Mouse (Mus musculus): ENCODE results near the gene Trim12a.
"Not testable (repeated sequence)": the region's sequence is repeated elsewhere in the genome, so short reads cannot be mapped to it uniquely, and the experiment has no call there.

Gene Trim12a

GRCm38 (mm10) chr7:104315369-104316080, at the start of gene Trim12a:
Gene Trim12a (minus strand): TSS chr7:104315466.
- DNase-seq: not testable (repeated sequence)

DNA sequence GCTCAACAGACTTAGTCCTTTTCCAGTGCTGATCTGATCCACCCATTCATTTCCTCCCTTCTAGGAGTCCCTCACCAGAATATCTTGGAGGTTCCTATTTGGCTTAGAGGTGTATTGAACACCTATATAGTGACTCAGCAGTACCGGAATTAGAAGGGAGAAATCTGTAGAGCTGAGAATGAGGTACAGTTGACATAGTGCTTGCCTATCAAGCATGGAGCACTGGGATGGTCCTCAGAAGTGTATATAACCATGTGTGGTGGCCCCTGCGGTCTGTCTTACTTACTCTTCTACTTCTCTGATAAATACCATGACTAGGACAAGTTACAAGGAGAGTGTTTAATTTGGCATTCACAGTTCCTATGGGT, 38.3 kb upstream of the Trim12a start:
- peak in 1 of 2 experiments; percentile 1 for DNase-seq

DNA sequence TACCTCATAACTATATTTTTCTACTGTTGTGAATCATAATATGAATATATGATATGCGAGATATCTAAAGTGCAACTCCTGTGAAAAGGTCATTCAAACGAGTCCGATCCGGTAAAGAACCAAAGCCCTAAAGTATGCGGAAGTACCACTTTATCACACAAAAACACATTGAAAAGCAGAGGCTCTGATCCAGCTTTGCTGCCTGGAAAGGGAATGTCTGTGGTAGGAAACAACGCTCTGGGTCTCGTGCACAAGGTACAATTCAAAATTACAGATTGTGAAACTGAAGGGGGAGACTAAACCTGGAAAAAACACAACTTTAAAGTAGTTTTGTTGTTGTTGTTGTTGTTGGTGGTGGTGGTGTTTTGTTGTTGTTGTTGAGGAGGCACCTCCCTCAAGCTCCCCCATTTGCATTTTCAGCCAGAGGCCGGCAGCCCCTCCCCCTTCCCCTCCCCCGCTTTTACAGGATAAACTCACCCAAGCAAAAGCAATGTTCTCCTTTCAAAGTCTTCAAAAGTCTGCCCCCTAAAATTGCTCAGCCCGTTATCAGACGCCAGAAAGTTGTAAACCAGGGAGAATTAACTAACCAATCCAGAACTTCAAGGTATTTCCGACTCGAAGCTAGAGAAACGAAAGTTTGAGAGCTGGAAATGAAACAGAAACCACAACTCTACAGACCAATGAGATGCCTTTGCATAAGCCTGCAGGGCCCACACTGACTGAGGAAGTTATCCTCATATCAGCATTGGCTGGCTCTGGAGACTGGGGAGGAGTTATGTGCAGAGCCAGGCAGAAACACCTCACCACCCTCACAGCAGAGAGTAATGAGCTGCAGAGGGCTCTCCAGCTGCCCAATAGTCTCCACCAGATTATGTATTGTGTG, 37.7 kb upstream of the Trim12a start, which contains the start of gene Trim12c:
Gene Trim12c (minus strand): TSS at position 646 of the 883 bp plus-strand sequence.
- peak; percentile 74 to 85 for DNase-seq

- DNase-seq: not testable (repeated sequence)
Observed at GRCm38 (mm10) chr7:104348043-104348442, 32.8 kb upstream of the Trim12a start.

DNA sequence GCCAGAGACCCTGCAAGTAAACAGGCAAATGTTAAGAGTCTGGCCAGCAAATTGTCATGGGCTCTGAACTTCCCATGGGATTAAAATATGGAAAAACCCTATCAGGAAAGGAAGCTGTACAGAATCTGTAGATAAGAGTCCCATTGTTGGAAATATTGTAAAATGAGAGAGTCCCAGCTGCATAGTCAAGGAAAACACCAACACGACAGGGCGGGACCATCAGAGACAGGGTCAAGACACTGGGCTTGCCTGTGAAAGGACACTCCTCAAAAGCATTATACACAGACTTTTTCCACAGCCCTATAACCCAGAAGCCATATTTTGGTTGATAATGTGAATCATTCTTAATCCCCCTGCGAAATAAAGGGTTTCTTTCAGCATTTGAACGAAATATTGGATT, 25.5 kb upstream of the Trim12a start:
- not testable (repeated sequence) for DNase-seq

DNA sequence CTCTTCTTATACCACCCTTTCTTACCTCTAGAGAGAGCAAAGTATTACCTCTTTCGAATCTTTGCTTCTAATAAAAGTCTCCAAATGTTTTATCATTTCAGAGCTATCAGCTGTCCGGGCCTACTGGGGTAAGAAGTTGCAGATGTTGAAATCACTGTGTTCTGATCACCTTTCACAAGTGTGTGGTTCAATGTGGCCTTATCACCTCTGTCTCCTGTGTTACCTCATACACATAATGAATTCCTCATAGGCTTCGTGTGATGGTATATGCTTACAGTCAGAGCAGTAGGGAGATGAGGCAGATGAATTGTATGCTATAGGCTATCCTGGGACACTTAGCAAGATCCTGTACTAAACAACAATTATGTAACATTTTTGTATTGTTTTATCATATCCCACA, 20.3 kb upstream of the Trim12a start:
- DNase-seq: not testable (repeated sequence)

GRCm38 (mm10) chr7:104329171-104329570, 13.9 kb upstream of the Trim12a start, which contains the start of gene Trim34b:
Gene Trim34b (plus strand): TSS chr7:104329471.
- not testable (repeated sequence) for DNase-seq

GRCm38 (mm10) chr7:104322028-104322427, 6.8 kb upstream of the Trim12a start:
- no peak for DNase-seq

DNA sequence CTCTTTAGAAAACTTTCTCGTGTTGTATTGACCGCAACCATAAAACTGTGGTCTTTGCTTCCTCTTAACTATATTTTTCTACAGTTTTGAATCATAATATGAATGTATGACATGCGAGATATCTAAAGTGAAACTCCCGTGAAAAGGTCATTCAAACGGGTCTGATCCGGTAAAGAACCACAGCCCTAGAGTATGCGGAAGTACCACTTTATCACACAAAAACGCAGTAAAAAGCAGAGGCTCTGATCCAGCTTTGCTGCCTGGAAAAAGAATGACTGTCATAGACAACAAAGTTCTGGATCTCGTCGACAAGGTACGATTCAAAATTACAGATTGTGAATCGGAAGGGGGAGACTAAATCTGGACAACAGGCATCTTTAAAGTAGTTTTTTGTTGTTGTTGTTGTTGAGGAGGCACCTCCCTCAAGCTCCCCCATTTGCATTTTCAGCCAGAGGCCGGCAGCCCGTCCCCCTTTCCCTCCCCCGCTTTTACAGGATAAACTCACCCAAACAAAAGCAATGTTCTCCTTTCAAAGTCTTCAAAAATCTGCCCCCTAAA, 391 bp downstream of the Trim12a start:
- DNase-seq: peak; percentile 1 to 2

GRCm38 (mm10) chr7:104291638-104292400, 23.4 kb downstream of the Trim12a start:
- DNase-seq: no peak

DNA sequence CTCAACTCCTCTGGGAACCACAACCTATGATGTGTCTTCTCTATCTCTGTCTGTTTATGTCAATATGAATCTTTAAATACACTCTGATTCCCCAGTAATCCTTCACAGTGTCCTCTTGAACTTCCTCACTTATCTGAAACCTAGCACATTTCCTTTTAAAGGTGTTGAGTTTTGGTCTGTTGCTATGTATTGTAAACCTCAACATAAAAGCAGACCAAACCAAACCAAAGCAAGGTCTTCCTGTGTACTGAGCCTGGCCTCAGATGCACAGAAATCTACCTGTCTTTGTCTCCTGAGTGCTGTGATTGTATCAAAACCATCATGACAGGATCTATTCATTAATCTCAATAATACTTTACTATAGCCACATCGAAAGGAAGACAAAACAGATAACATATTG, 24.6 kb downstream of the Trim12a start:
- no peak for DNase-seq

- not testable (repeated sequence) for DNase-seq
Observed at GRCm38 (mm10) chr7:104287576-104288443, 27.5 kb downstream of the Trim12a start, which contains the start of gene Trim5. Gene Trim5 (minus strand): TSS chr7:104288094.

DNA sequence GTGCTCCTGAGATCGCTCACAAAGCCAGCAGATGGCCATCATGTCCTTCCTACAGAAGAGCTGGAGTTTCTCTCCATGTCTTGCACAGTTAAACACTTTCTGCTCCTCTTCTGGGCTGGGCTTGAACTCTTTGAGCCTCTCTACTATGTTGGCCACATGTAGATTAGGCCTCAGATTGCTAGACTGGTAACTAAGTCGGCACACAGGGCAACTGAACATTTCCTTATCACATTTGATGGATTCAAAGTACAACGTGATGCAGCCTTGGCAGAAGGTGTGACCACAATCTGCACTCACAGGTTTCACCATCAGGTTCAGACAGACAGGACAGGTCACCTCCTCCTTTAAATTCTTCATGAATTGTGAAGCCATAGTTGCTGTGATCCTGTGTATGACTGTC, 35.9 kb downstream of the Trim12a start:
- DNase-seq: not testable (repeated sequence)

- DNase-seq: not testable (repeated sequence)
Observed at GRCm38 (mm10) chr7:104265335-104265734, 49.9 kb downstream of the Trim12a start.

GRCm38 (mm10) chr7:104260380-104260779, 54.9 kb downstream of the Trim12a start:
- DNase-seq: not testable (repeated sequence)

Data from kidney, adult 8-10 months (tissue).